Mouse (Mus musculus): Measurements from ENCODE around the gene Dnajc7.

The Dnajc7 gene

DNA sequence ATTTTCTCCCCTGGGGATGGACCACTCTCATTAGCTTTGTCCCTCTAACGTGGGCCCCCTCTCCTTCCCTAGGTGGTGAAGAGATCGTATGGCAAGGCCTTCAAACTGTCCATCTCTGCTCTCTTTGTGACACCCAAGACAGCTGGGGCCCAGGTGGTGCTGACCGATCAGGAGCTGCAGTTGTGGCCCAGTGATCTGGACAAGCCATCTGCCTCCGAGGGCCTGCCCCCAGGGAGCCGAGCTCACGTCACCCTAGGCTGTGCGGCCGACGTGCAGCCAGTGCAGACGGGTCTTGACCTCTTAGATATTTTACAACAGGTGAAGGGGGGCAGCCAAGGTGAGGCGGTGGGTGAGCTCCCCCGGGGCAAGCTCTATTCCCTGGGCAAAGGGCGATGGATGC is 39.7 kb downstream of the Dnajc7 start:
- no peak for DNase-seq (ENCODE audit: low read depth)

DNA sequence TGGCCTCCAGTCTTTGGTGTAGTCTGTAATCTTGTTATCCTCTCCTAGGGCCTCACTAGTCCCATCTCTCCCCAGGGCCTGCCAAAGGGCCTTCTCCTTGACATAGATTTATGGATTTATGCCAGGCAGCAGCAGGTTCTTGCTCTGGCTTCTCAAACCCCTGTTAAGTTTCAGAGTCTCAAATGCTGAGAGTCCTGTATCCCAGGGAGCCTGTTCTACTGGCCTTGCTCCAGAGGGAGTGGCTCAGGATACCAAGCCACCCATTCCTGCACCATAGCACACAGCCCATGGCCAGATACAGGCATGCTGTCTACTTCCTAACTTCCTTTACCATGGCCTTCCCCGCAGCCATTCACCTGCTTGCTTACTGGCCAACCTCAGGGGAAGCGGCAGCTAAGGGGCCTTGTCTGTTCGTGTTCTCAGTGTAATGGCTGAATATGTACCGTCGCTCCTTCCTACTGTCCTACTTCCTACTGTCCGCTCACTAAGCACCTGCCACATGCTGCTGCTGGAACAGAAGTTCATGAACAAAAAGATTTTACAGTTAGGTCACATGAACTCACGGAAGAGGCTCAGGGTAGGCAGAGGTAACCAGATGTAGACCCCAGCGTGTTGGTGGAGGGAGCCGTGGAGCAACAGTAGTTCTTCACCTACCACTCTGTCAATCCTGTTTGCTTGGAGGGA is 40.7 kb downstream of the Dnajc7 start:
- no peak for DNase-seq (ENCODE audit: low read depth)

- DNase-seq (ENCODE audit: low read depth) = no peak
Measured at GRCm38 (mm10) chr11:100577852-100578599, 41.9 kb downstream of the Dnajc7 start.

DNA sequence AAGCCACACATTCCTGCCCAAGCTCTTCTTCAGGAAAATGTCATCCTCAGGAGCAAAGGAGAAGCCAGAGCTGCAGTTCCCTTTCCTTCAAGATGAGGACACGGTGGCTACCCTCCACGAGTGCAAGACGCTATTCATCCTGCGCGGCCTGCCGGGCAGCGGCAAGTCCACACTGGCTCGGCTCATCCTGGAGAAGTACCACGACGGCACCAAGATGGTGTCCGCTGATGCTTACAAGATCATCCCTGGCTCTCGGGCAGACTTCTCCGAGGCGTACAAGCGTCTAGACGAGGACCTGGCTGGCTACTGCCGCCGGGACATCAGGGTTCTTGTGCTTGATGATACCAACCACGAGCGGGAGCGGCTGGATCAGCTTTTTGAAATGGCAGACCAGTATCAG is 43.7 kb downstream of the Dnajc7 start:
- no peak for DNase-seq (ENCODE audit: low read depth)

GRCm38 (mm10) chr11:100575484-100575855 is 44.5 kb downstream of the Dnajc7 start:
- no peak for DNase-seq (ENCODE audit: low read depth)

DNA sequence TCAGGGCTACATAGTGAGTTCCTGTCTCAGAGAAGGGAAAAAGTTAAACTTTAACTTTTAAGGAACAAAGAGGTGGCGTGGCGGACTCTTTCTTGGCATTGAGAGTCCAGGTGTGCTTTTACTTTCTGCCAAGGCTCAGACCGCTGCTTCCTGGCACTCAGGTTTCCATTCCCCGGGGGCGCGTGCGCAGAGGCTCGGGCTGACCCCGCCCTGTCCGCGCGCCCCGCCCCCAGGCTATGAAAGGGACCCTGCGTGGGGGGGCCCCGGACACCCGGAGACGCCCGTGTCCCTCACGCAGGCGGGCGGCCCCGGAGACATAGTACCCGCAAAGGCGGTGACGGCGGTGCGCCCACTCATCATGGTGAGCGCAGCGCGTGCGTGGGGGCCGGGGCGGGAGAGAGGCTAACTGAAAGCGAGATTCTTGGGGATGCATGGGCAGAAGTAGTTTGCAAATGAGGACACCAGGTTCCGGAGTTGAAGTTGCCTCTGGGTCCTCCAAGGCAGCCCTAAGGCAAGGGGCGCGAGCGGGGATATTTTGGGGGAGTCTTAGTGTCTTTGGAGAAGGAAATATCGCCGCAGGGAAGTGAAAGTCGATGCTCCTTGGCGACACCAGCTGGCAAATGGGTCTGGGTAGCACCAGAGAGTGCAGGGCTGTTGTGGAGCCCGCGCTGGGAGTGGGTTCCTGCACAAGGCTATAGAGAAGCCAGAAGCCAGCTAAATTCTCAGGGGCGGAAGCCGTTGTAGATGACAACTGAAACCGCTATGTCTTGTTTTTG is 45.1 kb downstream of the Dnajc7 start, which contains the start of gene Cnp:
Cnp (plus strand) TSS at position 197 of the 776 bp plus-strand sequence.
- DNase-seq (ENCODE audit: low read depth) = no peak

DNA sequence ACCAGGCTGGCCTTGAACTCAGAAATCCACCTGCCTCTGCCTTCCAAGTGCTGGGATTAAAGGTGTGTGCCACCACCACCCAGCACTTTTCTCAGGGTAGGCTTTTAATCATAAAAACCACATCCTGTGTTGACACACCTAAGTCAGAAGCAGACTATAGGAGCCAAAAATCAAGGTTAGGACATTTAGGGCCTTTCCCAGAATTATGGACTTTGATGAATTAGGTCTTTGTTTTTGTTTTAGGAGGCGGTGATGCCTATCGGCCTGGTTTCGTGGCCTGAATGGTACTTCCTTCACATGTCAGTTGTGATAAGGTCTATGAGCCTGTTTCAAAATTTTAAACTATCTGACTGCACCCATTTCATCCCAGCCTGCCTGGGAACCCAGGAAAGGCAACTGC is 45.8 kb downstream of the Dnajc7 start:
- no peak for DNase-seq (ENCODE audit: low read depth)

GRCm38 (mm10) chr11:100571202-100571567 is 48.8 kb downstream of the Dnajc7 start:
- no peak for DNase-seq (ENCODE audit: low read depth)

- DNase-seq (ENCODE audit: low read depth) = peak; percentile 36
Measured at GRCm38 (mm10) chr11:100570430-100571201, 49.4 kb downstream of the Dnajc7 start.

DNA sequence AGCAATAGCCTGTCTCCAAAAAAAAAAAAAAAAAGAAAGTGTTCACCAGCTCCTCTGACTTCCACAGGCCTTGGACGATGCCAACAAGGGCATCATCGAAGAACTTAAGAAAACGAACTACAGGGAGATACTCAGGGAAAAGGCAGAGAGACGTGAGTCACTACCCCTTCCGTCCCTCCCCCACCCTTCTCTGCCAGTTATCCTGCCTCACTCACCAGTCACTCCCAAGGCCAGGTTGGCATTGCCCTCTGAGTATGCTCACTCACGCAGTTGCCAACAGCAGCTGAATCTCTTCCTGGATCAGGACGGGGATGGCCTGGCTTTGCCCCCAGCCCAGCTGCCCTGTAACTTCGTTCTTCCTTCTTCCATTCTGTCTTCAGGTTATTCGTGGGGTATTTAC is 50.2 kb downstream of the Dnajc7 start:
- peak; percentile 47 for DNase-seq (ENCODE audit: low read depth)

DNA sequence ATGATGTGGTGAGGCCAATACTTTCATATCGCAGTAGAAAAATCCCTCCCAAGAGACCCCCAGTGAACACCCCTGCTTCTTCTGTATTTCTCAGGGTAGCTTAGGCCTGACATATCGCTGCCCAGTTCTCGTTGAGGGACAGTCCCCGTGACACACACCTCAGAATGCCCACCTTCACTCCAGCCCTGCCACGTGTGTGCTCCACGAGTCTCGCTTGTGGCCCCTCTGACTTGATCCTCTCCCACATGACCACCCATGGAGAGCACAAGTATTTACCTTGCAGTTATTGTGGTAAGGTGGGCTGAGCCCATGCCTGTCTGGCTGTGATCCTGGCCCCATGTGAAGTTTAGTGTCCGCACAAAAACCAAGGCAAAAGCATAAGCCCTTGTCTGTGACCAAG is 51.3 kb downstream of the Dnajc7 start:
- no peak for DNase-seq (ENCODE audit: low read depth)

DNA sequence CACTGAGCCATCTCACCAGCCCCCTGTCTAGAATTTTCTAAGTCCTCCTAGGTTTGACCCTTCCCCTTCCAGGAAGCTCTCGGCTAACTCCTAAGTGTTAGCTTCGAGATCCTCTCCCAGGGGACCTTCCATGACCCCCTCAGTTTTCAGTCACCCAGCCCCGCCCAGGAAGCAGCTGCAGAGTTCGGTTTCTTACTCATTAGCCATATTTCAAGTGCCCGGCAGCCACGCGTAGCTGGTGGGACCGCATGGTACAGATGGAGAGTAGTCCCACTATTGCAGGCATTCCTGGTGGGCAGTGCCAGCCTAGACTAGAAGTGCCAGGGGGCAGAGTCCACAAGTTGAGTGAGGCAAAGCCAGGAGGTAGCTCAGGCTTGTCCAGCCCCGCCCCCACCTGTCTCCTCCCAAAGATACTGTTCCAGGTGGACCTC is 52.1 kb downstream of the Dnajc7 start:
- no peak for DNase-seq (ENCODE audit: low read depth)

DNA sequence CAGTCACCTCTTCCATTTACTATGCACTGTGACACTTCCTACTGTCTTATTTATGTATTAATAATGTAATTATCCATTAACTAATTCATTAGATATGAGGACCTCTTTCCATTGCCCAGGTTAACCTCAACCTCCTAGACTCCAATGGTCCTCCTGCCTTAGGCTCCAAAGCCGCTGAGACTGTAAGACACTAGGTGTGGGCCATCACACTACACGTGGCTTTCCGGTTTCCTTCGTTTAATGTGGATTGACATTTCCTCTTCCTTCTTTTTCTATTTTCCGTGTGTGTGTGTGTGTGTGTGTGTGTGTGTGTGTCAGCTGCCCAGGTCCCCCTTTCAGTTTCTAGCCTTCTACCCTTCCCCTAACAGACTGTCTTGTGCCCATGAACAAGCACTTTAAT is 52.7 kb downstream of the Dnajc7 start:
- DNase-seq (ENCODE audit: low read depth) = no peak

- no peak for DNase-seq (ENCODE audit: low read depth)
Measured at GRCm38 (mm10) chr11:100564703-100565102, 55.3 kb downstream of the Dnajc7 start.

- no peak for DNase-seq (ENCODE audit: low read depth)
Measured at GRCm38 (mm10) chr11:100564297-100564696, 55.7 kb downstream of the Dnajc7 start.

- DNase-seq (ENCODE audit: low read depth) = no peak
Measured at GRCm38 (mm10) chr11:100561748-100562147, 58.2 kb downstream of the Dnajc7 start.

GRCm38 (mm10) chr11:100559476-100559875 is 60.5 kb downstream of the Dnajc7 start:
- DNase-seq (ENCODE audit: low read depth) = no peak

- no peak for DNase-seq (ENCODE audit: low read depth)
Measured at GRCm38 (mm10) chr11:100557563-100557962, 62.4 kb downstream of the Dnajc7 start.

DNA sequence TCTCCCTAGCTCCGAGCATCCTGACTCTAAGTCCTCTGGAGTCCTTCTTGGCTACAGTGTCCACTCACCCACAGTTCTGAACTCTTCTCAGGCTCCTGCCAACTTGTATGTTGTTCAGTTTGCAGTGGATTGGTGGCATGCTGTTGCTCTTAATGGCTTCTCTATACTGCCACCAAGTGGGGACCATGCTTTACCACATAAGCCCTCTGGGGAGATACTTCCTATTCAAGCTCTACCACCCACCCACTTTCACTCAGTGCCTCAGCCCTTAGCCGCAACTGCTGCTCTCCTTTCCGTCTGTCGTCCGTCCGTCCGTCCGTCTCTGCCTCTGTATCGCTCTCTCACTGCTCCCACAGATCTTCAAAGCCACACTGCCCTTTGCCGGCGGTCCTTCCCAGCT is 64.4 kb downstream of the Dnajc7 start:
- DNase-seq (ENCODE audit: low read depth) = no peak

DNA sequence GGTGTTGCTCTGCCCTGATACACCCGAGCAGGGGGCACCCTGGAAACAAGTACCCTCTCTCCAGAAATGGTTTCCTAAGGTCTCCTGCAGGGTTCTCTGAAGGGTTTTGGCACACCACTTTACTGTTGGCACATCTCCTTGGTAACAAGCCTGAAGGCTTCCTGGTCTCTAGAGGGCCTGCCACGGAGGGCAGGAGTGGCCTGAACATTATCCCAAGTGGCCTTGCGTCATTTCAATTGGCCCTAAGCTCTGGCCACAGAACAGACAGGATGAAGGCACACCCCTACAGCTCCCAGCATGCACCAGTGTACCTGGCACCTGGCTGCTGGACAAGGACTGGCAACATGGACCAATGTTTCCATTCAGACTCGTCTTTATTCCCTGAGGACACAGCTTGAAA is 67.1 kb downstream of the Dnajc7 start:
- DNase-seq (ENCODE audit: low read depth) = no peak

GRCm38 (mm10) chr11:100550101-100550500 is 69.9 kb downstream of the Dnajc7 start:
- DNase-seq (ENCODE audit: low read depth) = no peak

DNA sequence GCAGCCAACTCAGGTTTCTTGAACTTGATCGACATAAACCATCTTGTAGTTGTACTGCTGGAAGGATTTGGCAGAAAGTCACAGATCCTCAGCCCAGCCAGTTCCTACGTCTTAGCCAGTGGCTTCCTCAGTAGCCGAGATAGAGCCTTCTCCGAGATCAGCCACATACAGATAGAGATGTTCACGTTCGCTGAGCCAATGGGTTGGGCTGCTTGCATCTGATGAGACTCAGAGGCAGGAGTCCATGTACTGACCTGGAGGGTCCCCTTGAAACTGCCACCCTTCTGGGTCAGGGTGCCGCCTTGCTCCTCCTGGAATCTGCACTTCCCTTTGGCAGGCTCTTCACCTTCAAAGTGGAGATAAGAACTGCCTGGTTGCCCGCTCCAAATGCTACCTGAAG is 70.5 kb downstream of the Dnajc7 start:
- no peak for DNase-seq (ENCODE audit: low read depth)

Data from fibroblast of lung, adult 2 months (primary cell).